Mouse (Mus musculus): Measurements from ENCODE around the gene Ankrd9.

GRCm38 (mm10) chr12:110989409-110989808 is 10.6 kb upstream of the Ankrd9 start:
- no peak for TF ChIP-seq CTCF (IDR thresholded peaks at IDR 0.05; ENCODE audit: low read depth, low read length)
- TF ChIP-seq POLR2A (IDR thresholded peaks at IDR 0.05; ENCODE audit: borderline replicate concordance, low read depth, low read length): no peak
